Mouse (Mus musculus): ENCODE results near the gene Ddx31. TPM values are rescaled to one million over a fixed set of nuclear protein-coding genes. Genes with fewer than 3 reads are reported as not detected.

The Ddx31 gene
- polyA plus RNA-seq, 1 experiment from 2014 or later = 16.7 TPM

GRCm38 (mm10) chr2:28909186-28909817 lies 69.1 kb downstream of the Ddx31 start:
- 1% methylated on average over 41 of the region's 41 CpGs for WGBS
- H3K9me3 ChIP-seq = no peaks in the 10 kb centered on the region
- peaks cover 64% of the 10 kb centered on the region for H3K4me1 ChIP-seq (replicated peaks)
- H3K27ac ChIP-seq = peak overlapping the region; percentile 76
- H3K4me3 ChIP-seq = peak overlapping the region; percentile 40
- H3K27me3 ChIP-seq (ENCODE audit: insufficient read depth, poor library complexity, severe bottlenecking) = peaks cover 100% of the 10 kb centered on the region
- DNase-seq (ENCODE audit: low spot score) = peak; percentile 34
- H3K36me3 ChIP-seq = peaks cover 14% of the 10 kb centered on the region

DNA sequence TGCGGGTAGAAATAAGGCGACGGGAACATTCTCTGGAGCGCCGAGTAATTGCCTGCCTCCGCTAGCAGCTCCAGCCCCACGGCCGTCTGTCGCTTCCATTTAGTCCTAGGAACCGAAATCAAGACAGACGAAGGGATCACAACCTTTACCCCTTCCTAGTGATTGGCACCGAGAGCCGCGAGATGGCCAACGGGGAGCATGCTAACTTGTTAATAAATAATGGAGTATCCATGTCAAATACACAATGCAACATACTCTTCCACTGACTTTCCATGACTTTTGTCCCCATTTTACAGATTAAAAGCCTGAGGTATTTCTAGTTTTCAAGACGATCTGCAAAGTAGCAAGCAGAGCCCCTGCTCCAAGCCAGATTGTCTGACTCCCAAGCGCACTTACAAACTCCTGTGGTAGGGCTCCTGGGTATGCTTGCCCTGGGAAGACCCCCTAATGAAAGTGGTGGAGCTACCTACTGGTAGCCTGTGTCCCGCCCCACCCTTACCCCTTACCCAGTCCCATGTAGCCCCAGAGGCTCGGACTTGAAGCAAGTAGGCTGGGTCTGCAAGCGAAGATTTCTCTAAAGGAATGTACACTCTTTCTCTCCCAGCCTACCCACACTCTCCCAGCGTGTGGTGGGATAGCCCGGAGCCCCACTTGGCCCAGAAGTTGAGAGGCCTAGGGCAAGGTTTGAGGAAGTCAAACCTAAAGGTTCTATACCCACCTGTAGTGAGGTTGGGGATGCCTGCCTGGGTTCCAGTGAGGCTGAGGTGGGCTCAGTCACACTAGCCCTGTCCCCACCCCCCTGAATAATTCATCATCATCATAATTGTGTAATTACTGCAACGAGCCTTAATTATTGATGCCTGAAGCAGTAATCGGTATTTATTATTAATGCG lies 69.9 kb downstream of the Ddx31 start:
- DNase-seq (ENCODE audit: low spot score) = peak; percentile 29
- Histone ChIP-seq H3K27me3 (ENCODE audit: insufficient read depth, poor library complexity, severe bottlenecking) (peaks cover 100% of the 10 kb centered on the region), H3K9me3 (no peaks in the 10 kb centered on the region), H3K36me3 (peaks cover 9% of the 10 kb centered on the region; the same call in 1 of the 2 replicates), H3K4me1 (replicated peaks) (peaks cover 56% of the 10 kb centered on the region), H3K4me3 (peak overlapping the region; percentile 43), H3K27ac (peak overlapping the region; percentile 76)
- 5% methylated on average over 25 of the region's 25 CpGs for WGBS

- 4% methylated on average over 3 of the region's 3 CpGs for WGBS
- H3K36me3 ChIP-seq = 0 out of 2 replicates have a peak, but pooled peaks cover 4% of the 10 kb centered on the region
- H3K27ac ChIP-seq = no peak overlapping the region
- peaks cover 100% of the 10 kb centered on the region for H3K27me3 ChIP-seq (ENCODE audit: insufficient read depth, poor library complexity, severe bottlenecking)
- H3K4me1 ChIP-seq (replicated peaks) = peaks cover 53% of the 10 kb centered on the region
- H3K9me3 ChIP-seq = no peaks in the 10 kb centered on the region
- H3K4me3 ChIP-seq = peak overlapping the region; percentile 43; the same call in 1 of the 2 replicates
- DNase-seq (ENCODE audit: low spot score) = peak; percentile 32
These were observed 70.7 kb downstream of the Ddx31 start for GRCm38 (mm10) chr2:28910877-28911276.

DNA sequence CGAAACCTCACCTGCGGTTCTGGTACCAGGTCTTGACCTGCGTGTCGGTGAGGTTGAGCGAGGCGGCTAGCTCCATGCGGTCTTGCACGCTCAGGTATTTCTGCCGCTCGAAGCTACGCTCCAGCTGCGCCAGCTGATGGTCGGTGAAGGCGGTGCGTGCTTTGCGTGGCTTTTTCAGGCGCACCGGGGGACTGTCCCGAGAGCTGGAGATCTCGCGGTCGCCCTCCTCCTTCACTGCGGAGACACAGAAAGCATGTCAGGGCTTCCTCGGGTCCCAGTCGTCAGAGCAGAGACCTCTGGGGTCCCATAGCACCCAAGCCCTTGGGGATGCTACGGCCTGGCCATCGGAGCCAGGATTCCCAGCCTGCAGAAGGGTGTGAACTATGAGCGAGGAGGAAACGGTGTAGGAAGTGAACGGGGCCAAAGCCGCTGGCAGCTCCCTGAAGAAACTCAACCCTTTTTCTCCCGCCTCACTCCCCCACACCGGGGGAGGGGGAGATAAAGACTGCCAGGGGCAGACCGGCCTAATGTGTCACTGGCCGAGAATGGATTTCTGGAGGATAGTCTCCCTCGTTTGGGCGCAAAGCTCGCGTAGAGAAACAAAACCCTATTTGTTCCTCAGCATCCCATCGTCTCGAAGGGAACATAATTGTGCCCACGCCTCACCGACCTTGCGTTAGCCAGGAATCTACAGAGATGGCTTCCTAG lies 71.3 kb downstream of the Ddx31 start:
- Histone ChIP-seq H3K9me3 (no peaks in the 10 kb centered on the region), H3K4me3 (peak overlapping the region; percentile 43), H3K4me1 (replicated peaks) (peaks cover 48% of the 10 kb centered on the region), H3K27ac (peak overlapping the region; percentile 25; the same call in 1 of the 2 replicates), H3K27me3 (ENCODE audit: insufficient read depth, poor library complexity, severe bottlenecking) (peaks cover 100% of the 10 kb centered on the region), H3K36me3 (no peaks in the 10 kb centered on the region)
- WGBS = under 1% methylated on average over 44 of the region's 44 CpGs
- peak; percentile 52 for DNase-seq (ENCODE audit: low spot score)

GRCm38 (mm10) chr2:28912039-28912700 lies 72.0 kb downstream of the Ddx31 start:
- no peaks in the 10 kb centered on the region for H3K9me3 ChIP-seq
- under 1% methylated on average over 33 of the region's 33 CpGs for WGBS
- peak overlapping the region; percentile 43 for H3K4me3 ChIP-seq
- peak overlapping the region; percentile 40; the same call in 1 of the 2 replicates for H3K27ac ChIP-seq
- no peaks in the 10 kb centered on the region for H3K36me3 ChIP-seq
- DNase-seq (ENCODE audit: low spot score) = peak; percentile 53
- peaks cover 43% of the 10 kb centered on the region for H3K4me1 ChIP-seq (replicated peaks)
- H3K27me3 ChIP-seq (ENCODE audit: insufficient read depth, poor library complexity, severe bottlenecking) = peaks cover 100% of the 10 kb centered on the region

- 1% methylated on average over 4 of the region's 4 CpGs for WGBS
- DNase-seq (ENCODE audit: low spot score) = no peak
- Histone ChIP-seq H3K4me1 (replicated peaks) (peaks cover 42% of the 10 kb centered on the region), H3K36me3 (no peaks in the 10 kb centered on the region), H3K27ac (no peak overlapping the region), H3K4me3 (peak overlapping the region; percentile 43), H3K27me3 (ENCODE audit: insufficient read depth, poor library complexity, severe bottlenecking) (peaks cover 100% of the 10 kb centered on the region), H3K9me3 (no peaks in the 10 kb centered on the region)
These were observed 72.8 kb downstream of the Ddx31 start for GRCm38 (mm10) chr2:28912961-28913360.

- no peaks in the 10 kb centered on the region for H3K9me3 ChIP-seq
- WGBS = 2% methylated on average over 2 of the region's 2 CpGs
- peaks cover 100% of the 10 kb centered on the region for H3K27me3 ChIP-seq (ENCODE audit: insufficient read depth, poor library complexity, severe bottlenecking)
- peaks cover 35% of the 10 kb centered on the region for H3K4me1 ChIP-seq (replicated peaks)
- H3K36me3 ChIP-seq = no peaks in the 10 kb centered on the region
- DNase-seq (ENCODE audit: low spot score) = peak; percentile 11
- peak overlapping the region; percentile 43 for H3K4me3 ChIP-seq
- no peak overlapping the region for H3K27ac ChIP-seq
These were observed 73.9 kb downstream of the Ddx31 start for GRCm38 (mm10) chr2:28914121-28914520.

GRCm38 (mm10) chr2:28915104-28915738 lies 75.0 kb downstream of the Ddx31 start:
- H3K27ac ChIP-seq = peak overlapping the region; percentile 2; the same call in 1 of the 2 replicates
- H3K27me3 ChIP-seq (ENCODE audit: insufficient read depth, poor library complexity, severe bottlenecking) = peaks cover 100% of the 10 kb centered on the region
- WGBS = 3% methylated on average over 22 of the region's 22 CpGs
- peaks cover 33% of the 10 kb centered on the region for H3K4me1 ChIP-seq (replicated peaks)
- no peaks in the 10 kb centered on the region for H3K9me3 ChIP-seq
- peak overlapping the region; percentile 43 for H3K4me3 ChIP-seq
- DNase-seq (ENCODE audit: low spot score) = peak; percentile 29
- H3K36me3 ChIP-seq = no peaks in the 10 kb centered on the region

GRCm38 (mm10) chr2:28915768-28916512 lies 75.7 kb downstream of the Ddx31 start:
- Histone ChIP-seq H3K9me3 (no peaks in the 10 kb centered on the region), H3K4me1 (replicated peaks) (peaks cover 33% of the 10 kb centered on the region), H3K27me3 (ENCODE audit: insufficient read depth, poor library complexity, severe bottlenecking) (peaks cover 100% of the 10 kb centered on the region), H3K27ac (peak overlapping the region; percentile 2; the same call in 1 of the 2 replicates), H3K36me3 (no peaks in the 10 kb centered on the region), H3K4me3 (peak overlapping the region; percentile 43)
- WGBS = 1% methylated on average over 50 of the region's 50 CpGs
- DNase-seq (ENCODE audit: low spot score) = peak; percentile 75

DNA sequence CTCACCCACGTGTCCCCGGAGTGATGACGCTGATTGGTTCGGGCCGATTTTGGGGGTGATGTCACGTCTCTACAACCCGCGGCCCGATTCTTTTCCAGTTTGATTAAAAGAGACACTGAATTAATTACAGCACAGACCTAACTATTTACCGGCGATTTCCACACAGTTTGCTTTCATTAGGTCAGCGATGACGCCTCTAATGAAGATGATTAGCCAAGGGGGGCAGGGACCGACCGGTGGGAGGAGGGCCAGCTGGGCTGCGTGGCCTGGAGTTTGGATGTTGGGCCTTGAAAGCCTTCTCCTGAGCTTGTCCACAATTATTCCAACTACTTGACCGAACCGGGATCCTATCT lies 76.3 kb downstream of the Ddx31 start, which contains the start of gene Barhl1:
TSS of gene Barhl1 (minus strand) at position 156 of the 353 bp plus-strand sequence.
- WGBS = 2% methylated on average over 18 of the region's 18 CpGs
- DNase-seq (ENCODE audit: low spot score) = peak; percentile 29
- Histone ChIP-seq H3K4me1 (replicated peaks) (peaks cover 28% of the 10 kb centered on the region), H3K27ac (peak within 1 kb of the TSS; percentile 72), H3K27me3 (ENCODE audit: insufficient read depth, poor library complexity, severe bottlenecking) (peaks cover 100% of the 10 kb centered on the region), H3K36me3 (no peaks in the 10 kb centered on the region), H3K9me3 (no peaks in the 10 kb centered on the region), H3K4me3 (peak within 1 kb of the TSS; percentile 43)

- Histone ChIP-seq H3K4me3 (peak overlapping the region; percentile 40), H3K9me3 (no peaks in the 10 kb centered on the region), H3K36me3 (no peaks in the 10 kb centered on the region), H3K27me3 (ENCODE audit: insufficient read depth, poor library complexity, severe bottlenecking) (peaks cover 100% of the 10 kb centered on the region), H3K4me1 (replicated peaks) (peaks cover 22% of the 10 kb centered on the region), H3K27ac (peak overlapping the region; percentile 72)
- peak; percentile 32 for DNase-seq (ENCODE audit: low spot score)
- 2% methylated on average over 11 of the region's 11 CpGs for WGBS
These were observed 76.9 kb downstream of the Ddx31 start for GRCm38 (mm10) chr2:28917156-28917517.
